Mouse (Mus musculus) liver, embryonic 14.5 days (tissue): ENCODE measurements at regions not wholly inside any gene's neighbourhood (a gene's known extent, or its start where the extent isn't known, plus 50 kb on each side); places are given as distances from the start of the nearest gene placed in this dataset.

ENCODE experiments used
- CTCF ChIP-seq: IDR thresholded peaks from 2 replicates; pipeline ENCODE4 v1.5.1; 2016; ENCODE audit warnings: antibody characterized with exemption, low read depth, control low read depth
- EP300 ChIP-seq: IDR thresholded peaks from 2 replicates; pipeline ENCODE4 v1.6.1; 2016; ENCODE audit warnings: antibody characterized with exemption, low read depth

DNA sequence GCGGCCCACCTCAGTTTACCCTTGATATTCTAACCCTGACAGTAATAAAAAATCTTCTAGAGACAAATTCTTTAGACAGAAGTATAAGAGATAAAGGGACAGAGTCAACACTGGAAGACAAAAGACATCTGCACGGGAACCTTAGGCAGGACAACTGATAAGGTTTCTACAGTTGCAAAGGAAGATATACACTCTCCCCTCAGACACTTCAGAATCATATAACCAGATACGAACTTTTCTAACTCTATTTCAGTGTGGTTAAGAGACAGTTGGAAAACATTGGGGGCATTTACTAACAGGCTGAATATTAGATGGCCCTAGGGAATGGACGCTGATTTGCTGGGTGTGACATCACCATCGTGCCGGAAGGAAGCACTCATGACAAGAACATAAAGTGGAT is 100.0 kb downstream of the Cyp26b1 start:
- TF ChIP-seq EP300 (peak; percentile 45), CTCF (no peak)
